Mouse (Mus musculus): Measurements from ENCODE around the gene Lrch4. TPM values are rescaled to one million over a fixed set of nuclear protein-coding genes. Genes with fewer than 3 reads are reported as not detected.

Gene Lrch4
- polyA plus RNA-seq, 1 experiment from 2014 or later, result 31.1 TPM

- Histone ChIP-seq H3K9me3 (replicated peaks; ENCODE audit: control insufficient read depth, low read length) (peaks cover 2% of the 10 kb centered on the region; the same call in 1 of the 2 replicates), H3K4me3 (ENCODE audit: low read length) (no peak overlapping the region), H3K27me3 (ENCODE audit: control insufficient read depth, insufficient read depth, low read length) (no peaks in the 10 kb centered on the region), H3K4me1 (ENCODE audit: control insufficient read depth, insufficient read depth, low read length) (no peaks in the 10 kb centered on the region), H3K9ac (ENCODE audit: low read length) (no peak overlapping the region), H3K36me3 (ENCODE audit: control insufficient read depth, insufficient read depth) (peaks cover 15% of the 10 kb centered on the region), H3K4me2 (ENCODE audit: low read depth, low read length) (no peak overlapping the region), H3K27ac (ENCODE audit: low read length) (no peak overlapping the region)
- whole genome bisulfite sequencing, result 90% methylated on average over 10 of the region's 10 CpGs
- no peak for ATAC-seq (replicated peaks; ENCODE audit: extremely low read depth, insufficient read depth, low FRiP score)
Measured at GRCm38 (mm10) chr5:137653366-137653765, 24.4 kb downstream of the Lrch4 start.

- no peaks in the 10 kb centered on the region for H3K27me3 ChIP-seq (ENCODE audit: control insufficient read depth, insufficient read depth, low read length)
- no peak overlapping the region for H3K4me2 ChIP-seq (ENCODE audit: low read depth, low read length)
- peaks cover 20% of the 10 kb centered on the region for H3K36me3 ChIP-seq (ENCODE audit: control insufficient read depth, insufficient read depth)
- peaks cover 2% of the 10 kb centered on the region; the same call in 1 of the 2 replicates for H3K9me3 ChIP-seq (replicated peaks; ENCODE audit: control insufficient read depth, low read length)
- no peak overlapping the region for H3K9ac ChIP-seq (ENCODE audit: low read length)
- 62% methylated on average over 7 of the region's 7 CpGs for WGBS
- no peak overlapping the region for H3K4me3 ChIP-seq (ENCODE audit: low read length)
- no peak overlapping the region for H3K27ac ChIP-seq (ENCODE audit: low read length)
- no peak for ATAC-seq (replicated peaks; ENCODE audit: extremely low read depth, insufficient read depth, low FRiP score)
- no peaks in the 10 kb centered on the region for H3K4me1 ChIP-seq (ENCODE audit: control insufficient read depth, insufficient read depth, low read length)
Measured at GRCm38 (mm10) chr5:137654746-137655145, 25.8 kb downstream of the Lrch4 start.

DNA sequence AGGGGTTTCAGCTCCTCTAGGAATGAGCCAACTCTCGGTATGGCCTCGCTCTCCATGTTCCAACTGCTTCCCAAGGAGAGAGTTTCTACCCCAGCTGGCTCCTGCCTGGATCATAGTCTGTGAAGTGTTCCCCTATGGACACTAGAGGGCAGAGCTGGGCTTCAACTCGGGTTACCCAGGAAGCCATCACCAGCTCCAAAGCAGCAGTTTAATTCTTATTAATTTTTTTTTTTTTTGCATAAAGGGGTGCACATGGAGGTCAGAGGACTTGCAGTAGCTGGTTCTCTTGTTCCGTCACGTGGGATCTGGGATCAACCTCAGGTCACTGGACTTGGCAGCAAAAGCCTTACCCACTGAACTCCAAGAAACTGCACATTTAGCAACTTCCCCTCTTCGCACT is 28.1 kb downstream of the Lrch4 start:
- ATAC-seq (replicated peaks; ENCODE audit: extremely low read depth, insufficient read depth, low FRiP score), result peak; percentile 49
- 28% methylated on average over 6 of the region's 6 CpGs for WGBS

DNA sequence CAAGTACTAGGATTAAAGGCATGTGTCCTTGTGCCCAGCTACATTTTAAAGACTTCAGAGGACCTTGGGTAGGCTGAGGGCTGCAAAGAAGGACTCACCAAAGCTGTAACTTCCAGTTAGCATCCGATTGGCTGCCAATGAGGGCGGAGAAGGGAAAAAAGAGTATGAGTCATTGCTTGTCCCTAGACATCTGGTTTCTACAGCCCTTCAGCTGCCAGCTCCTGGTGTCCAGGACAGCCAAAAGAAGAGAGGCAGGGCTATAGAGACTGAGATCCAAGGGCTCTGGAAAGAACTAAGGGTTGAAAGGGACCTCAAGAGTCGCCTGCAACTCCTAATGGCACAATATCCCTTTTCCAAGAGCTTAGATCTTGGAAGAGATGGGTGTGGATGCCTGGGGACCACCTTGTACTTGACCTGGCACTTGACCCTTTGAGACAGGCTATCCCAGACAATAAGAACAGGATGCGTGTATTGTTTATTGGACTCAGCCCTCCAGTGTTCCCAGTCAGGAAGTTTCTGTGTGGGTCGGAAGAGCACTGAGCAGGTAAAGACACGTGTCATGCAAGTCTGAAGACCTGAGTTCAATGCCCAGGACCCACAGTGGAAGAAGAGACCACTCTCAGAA is 31.3 kb downstream of the Lrch4 start:
- Histone ChIP-seq H3K4me1 (ENCODE audit: control insufficient read depth, insufficient read depth, low read length) (no peaks in the 10 kb centered on the region), H3K27ac (ENCODE audit: low read length) (peak overlapping the region; percentile 42), H3K27me3 (ENCODE audit: control insufficient read depth, insufficient read depth, low read length) (no peaks in the 10 kb centered on the region), H3K36me3 (ENCODE audit: control insufficient read depth, insufficient read depth) (peaks cover 24% of the 10 kb centered on the region), H3K4me3 (ENCODE audit: low read length) (no peak overlapping the region), H3K4me2 (ENCODE audit: low read depth, low read length) (no peak overlapping the region), H3K9ac (ENCODE audit: low read length) (no peak overlapping the region), H3K9me3 (replicated peaks; ENCODE audit: control insufficient read depth, low read length) (peaks cover 2% of the 10 kb centered on the region; the same call in 1 of the 2 replicates)
- WGBS, result 74% methylated on average over 6 of the region's 6 CpGs
- ATAC-seq (replicated peaks; ENCODE audit: extremely low read depth, insufficient read depth, low FRiP score), result no peak

More for the DNA sequence above, 28.1 kb downstream of the Lrch4 start:
- no peak overlapping the region for H3K4me2 ChIP-seq (ENCODE audit: low read depth, low read length)
- peaks cover 2% of the 10 kb centered on the region; the same call in 1 of the 2 replicates for H3K9me3 ChIP-seq (replicated peaks; ENCODE audit: control insufficient read depth, low read length)
- peaks cover 19% of the 10 kb centered on the region for H3K36me3 ChIP-seq (ENCODE audit: control insufficient read depth, insufficient read depth)
- no peak overlapping the region for H3K4me3 ChIP-seq (ENCODE audit: low read length)
- H3K27ac ChIP-seq (ENCODE audit: low read length), result no peak overlapping the region
- H3K27me3 ChIP-seq (ENCODE audit: control insufficient read depth, insufficient read depth, low read length), result no peaks in the 10 kb centered on the region
- no peaks in the 10 kb centered on the region for H3K4me1 ChIP-seq (ENCODE audit: control insufficient read depth, insufficient read depth, low read length)
- H3K9ac ChIP-seq (ENCODE audit: low read length), result no peak overlapping the region

- H3K27me3 ChIP-seq (ENCODE audit: control insufficient read depth, insufficient read depth, low read length), result no peaks in the 10 kb centered on the region
- 61% methylated on average over 9 of the region's 9 CpGs for WGBS
- no peak overlapping the region for H3K4me2 ChIP-seq (ENCODE audit: low read depth, low read length)
- no peaks in the 10 kb centered on the region for H3K4me1 ChIP-seq (ENCODE audit: control insufficient read depth, insufficient read depth, low read length)
- no peak overlapping the region for H3K4me3 ChIP-seq (ENCODE audit: low read length)
- H3K9ac ChIP-seq (ENCODE audit: low read length), result no peak overlapping the region
- no peak for ATAC-seq (replicated peaks; ENCODE audit: extremely low read depth, insufficient read depth, low FRiP score)
- H3K27ac ChIP-seq (ENCODE audit: low read length), result no peak overlapping the region
- H3K36me3 ChIP-seq (ENCODE audit: control insufficient read depth, insufficient read depth), result peaks cover 27% of the 10 kb centered on the region
- H3K9me3 ChIP-seq (replicated peaks; ENCODE audit: control insufficient read depth, low read length), result peaks cover 2% of the 10 kb centered on the region; the same call in 1 of the 2 replicates
Measured at GRCm38 (mm10) chr5:137663057-137663456, 34.1 kb downstream of the Lrch4 start.

DNA sequence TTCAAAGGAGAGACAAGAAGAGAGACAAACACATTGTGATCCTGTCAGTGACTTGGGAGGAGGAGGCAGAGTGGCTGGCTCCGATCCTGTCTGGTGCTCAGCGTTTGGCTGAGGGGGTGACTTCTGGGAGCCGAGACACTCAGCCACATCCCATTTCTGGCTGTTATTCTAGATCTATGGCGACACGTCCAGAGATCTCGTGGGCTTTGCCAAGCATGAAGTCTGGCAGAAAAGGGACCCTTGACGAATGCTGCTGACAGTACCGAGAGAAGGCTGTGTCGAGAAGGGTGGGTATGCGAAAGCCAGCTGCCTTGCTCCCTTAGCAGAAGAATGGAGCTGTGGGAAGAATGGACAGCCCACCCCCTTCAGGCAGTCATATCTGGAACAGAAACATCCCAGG is 40.0 kb downstream of the Lrch4 start:
- Histone ChIP-seq H3K36me3 (ENCODE audit: control insufficient read depth, insufficient read depth) (peaks cover 7% of the 10 kb centered on the region), H3K9ac (ENCODE audit: low read length) (peak overlapping the region; percentile 41; the same call in 1 of the 2 replicates), H3K4me1 (ENCODE audit: control insufficient read depth, insufficient read depth, low read length) (peaks cover 24% of the 10 kb centered on the region), H3K4me3 (ENCODE audit: low read length) (no peak overlapping the region), H3K27me3 (ENCODE audit: control insufficient read depth, insufficient read depth, low read length) (no peaks in the 10 kb centered on the region), H3K27ac (ENCODE audit: low read length) (peak overlapping the region; percentile 26), H3K4me2 (ENCODE audit: low read depth, low read length) (peak overlapping the region; percentile 30; the same call in 1 of the 2 replicates), H3K9me3 (replicated peaks; ENCODE audit: control insufficient read depth, low read length) (no peaks in the 10 kb centered on the region)
- ATAC-seq (replicated peaks; ENCODE audit: extremely low read depth, insufficient read depth, low FRiP score), result peak; percentile 18; the same call in 1 of the 2 replicates
- 39% methylated on average over 10 of the region's 10 CpGs for WGBS

GRCm38 (mm10) chr5:137670240-137670639 is 41.3 kb downstream of the Lrch4 start:
- ATAC-seq (replicated peaks; ENCODE audit: extremely low read depth, insufficient read depth, low FRiP score), result no peak
- Histone ChIP-seq H3K4me1 (ENCODE audit: control insufficient read depth, insufficient read depth, low read length) (peaks cover 24% of the 10 kb centered on the region), H3K9ac (ENCODE audit: low read length) (no peak overlapping the region), H3K9me3 (replicated peaks; ENCODE audit: control insufficient read depth, low read length) (no peaks in the 10 kb centered on the region), H3K4me3 (ENCODE audit: low read length) (no peak overlapping the region), H3K27ac (ENCODE audit: low read length) (peak overlapping the region; percentile 23), H3K27me3 (ENCODE audit: control insufficient read depth, insufficient read depth, low read length) (no peaks in the 10 kb centered on the region), H3K36me3 (ENCODE audit: control insufficient read depth, insufficient read depth) (peaks cover 5% of the 10 kb centered on the region), H3K4me2 (ENCODE audit: low read depth, low read length) (no peak overlapping the region)
- WGBS, result 97% methylated on average over 1 of the region's 1 CpGs

DNA sequence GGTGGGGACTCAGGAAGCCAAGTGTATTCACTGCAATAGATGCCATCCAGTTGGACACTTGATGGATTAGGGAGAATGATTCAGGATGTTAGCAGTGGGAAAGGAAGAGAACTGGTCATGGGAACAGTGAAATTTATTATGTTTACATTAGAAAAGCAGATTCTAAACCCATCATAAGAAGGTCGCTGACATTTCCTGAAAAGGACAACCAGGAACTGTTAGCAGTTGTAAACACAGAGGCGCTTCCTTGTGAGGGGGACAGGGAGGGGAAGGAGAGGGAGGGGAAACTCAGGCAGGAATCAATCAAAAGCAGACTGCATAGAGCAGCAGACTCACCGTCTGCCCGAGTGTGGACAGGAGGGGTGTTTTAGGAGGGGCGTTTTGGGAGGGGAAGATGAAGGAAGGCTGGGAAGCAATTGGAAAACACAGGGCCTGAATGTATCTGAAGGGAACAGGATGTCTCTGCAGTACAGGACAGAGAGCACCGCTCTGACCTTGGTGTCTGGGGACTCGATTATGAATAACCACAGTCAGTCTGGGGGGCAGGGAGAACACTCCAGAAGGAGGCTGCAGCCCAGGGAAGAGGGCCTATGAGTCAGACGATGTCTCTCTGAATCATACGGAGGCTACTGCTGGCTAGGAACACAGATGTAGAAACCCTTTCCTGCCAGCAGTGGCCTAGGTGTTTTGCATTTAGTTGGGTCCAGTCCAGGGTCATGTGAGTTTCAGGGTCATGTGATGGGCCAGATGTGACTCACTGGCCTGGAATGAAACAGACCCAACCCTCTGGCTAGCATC is 42.7 kb downstream of the Lrch4 start:
- H3K9ac ChIP-seq (ENCODE audit: low read length), result peak overlapping the region; percentile 51
- H3K27ac ChIP-seq (ENCODE audit: low read length), result peak overlapping the region; percentile 89
- peaks cover 3% of the 10 kb centered on the region; the same call in 1 of the 2 replicates for H3K36me3 ChIP-seq (ENCODE audit: control insufficient read depth, insufficient read depth)
- H3K4me2 ChIP-seq (ENCODE audit: low read depth, low read length), result peak overlapping the region; percentile 26
- H3K9me3 ChIP-seq (replicated peaks; ENCODE audit: control insufficient read depth, low read length), result no peaks in the 10 kb centered on the region
- no peak overlapping the region for H3K4me3 ChIP-seq (ENCODE audit: low read length)
- 11% methylated on average over 9 of the region's 9 CpGs for WGBS
- H3K4me1 ChIP-seq (ENCODE audit: control insufficient read depth, insufficient read depth, low read length), result peaks cover 24% of the 10 kb centered on the region
- ATAC-seq (replicated peaks; ENCODE audit: extremely low read depth, insufficient read depth, low FRiP score), result peak; percentile 88
- no peaks in the 10 kb centered on the region for H3K27me3 ChIP-seq (ENCODE audit: control insufficient read depth, insufficient read depth, low read length)

GRCm38 (mm10) chr5:137672361-137672760 is 43.4 kb downstream of the Lrch4 start:
- H3K4me1 ChIP-seq (ENCODE audit: control insufficient read depth, insufficient read depth, low read length), result peaks cover 24% of the 10 kb centered on the region
- H3K9ac ChIP-seq (ENCODE audit: low read length), result no peak overlapping the region
- no peak overlapping the region for H3K4me2 ChIP-seq (ENCODE audit: low read depth, low read length)
- no peaks in the 10 kb centered on the region for H3K27me3 ChIP-seq (ENCODE audit: control insufficient read depth, insufficient read depth, low read length)
- no peak overlapping the region for H3K4me3 ChIP-seq (ENCODE audit: low read length)
- H3K36me3 ChIP-seq (ENCODE audit: control insufficient read depth, insufficient read depth), result peaks cover 5% of the 10 kb centered on the region
- no peak for ATAC-seq (replicated peaks; ENCODE audit: extremely low read depth, insufficient read depth, low FRiP score)
- H3K9me3 ChIP-seq (replicated peaks; ENCODE audit: control insufficient read depth, low read length), result no peaks in the 10 kb centered on the region
- WGBS, result 68% methylated on average over 5 of the region's 5 CpGs
- H3K27ac ChIP-seq (ENCODE audit: low read length), result peak overlapping the region; percentile 89

All from heart, embryonic 16.5 days (tissue).